Comparison of ENCODE assay signal across 7 mouse cellular contexts in the genomic region with DNA sequence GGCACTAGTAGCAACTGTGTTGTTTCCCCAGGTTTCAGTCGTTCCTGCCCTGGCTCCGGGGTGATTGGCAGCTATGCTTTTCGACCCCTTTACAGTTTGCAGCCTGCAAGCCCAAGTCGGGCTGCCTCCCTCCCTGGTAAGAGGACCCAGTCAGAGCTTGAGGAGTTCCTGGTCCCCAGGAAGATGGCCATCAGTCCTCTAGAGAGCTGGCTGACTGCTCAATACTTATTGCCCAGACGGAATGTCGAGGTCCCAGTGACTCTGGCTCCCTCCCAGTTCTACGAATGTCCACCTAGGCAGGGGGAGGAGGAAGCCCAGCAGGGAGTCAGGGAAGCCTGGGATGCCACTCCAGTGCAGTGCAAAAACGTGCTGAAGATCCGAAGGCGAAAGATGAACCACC. TPM values are rescaled to one million over a fixed set of nuclear protein-coding genes. Genes with fewer than 3 reads are reported as not detected.
DNase-seq lines count a peak whose midpoint lies in the region; ATAC-seq and TF ChIP-seq lines count a peak whose summit lies in the region.

No protein-coding gene starts in this region.

- TF ChIP-seq POLR2A in liver, adult 2 months (IDR thresholded peaks at IDR 0.05; ENCODE audit: extremely low read depth, insufficient read depth, low read length): no peak

- H3K9ac ChIP-seq in liver, adult 2 months (ENCODE audit: low read depth, low read length): peak overlapping the region; percentile 94
- peak overlapping the region; percentile 87 for H3K9ac ChIP-seq in embryonic facial prominence, embryonic 14.5 days (ENCODE audit: low read depth, low read length)
- peak overlapping the region; percentile 77 for H3K9ac ChIP-seq in intestine, embryonic 14.5 days (ENCODE audit: low read length)
- H3K9ac ChIP-seq in neural tube, embryonic 13.5 days: peak overlapping the region; percentile 92

- TF ChIP-seq CTCF in liver, adult 2 months (IDR thresholded peaks at IDR 0.05; ENCODE audit: low read depth, low read length): no peak

- peaks cover 8% of the 10 kb centered on the region; the same call in 1 of the 2 replicates for H3K79me2 ChIP-seq in liver, adult 2 months (ENCODE audit: control insufficient read depth, insufficient read depth, low read length)

- peaks cover 18% of the 10 kb centered on the region for H3K4me1 ChIP-seq in liver, adult 2 months (ENCODE audit: control insufficient read depth, insufficient read depth, low read length)
- H3K4me1 ChIP-seq in embryonic facial prominence, embryonic 14.5 days (ENCODE audit: control insufficient read depth, insufficient read depth, low read length): peaks cover 15% of the 10 kb centered on the region
- H3K4me1 ChIP-seq in intestine, embryonic 14.5 days (replicated peaks; ENCODE audit: control insufficient read depth, insufficient read depth, low read length): peaks cover 21% of the 10 kb centered on the region
- H3K4me1 ChIP-seq in neural tube, embryonic 13.5 days (replicated peaks): peaks cover 33% of the 10 kb centered on the region

- peak overlapping the region; percentile 76 for H3K27ac ChIP-seq in liver, adult 2 months (replicated peaks; ENCODE audit: insufficient read depth, low read depth, low read length)
- no peak overlapping the region for H3K27ac ChIP-seq in embryonic facial prominence, embryonic 14.5 days (replicated peaks; ENCODE audit: low read depth, low read length)
- no peak overlapping the region for H3K27ac ChIP-seq in intestine, embryonic 14.5 days (ENCODE audit: low read depth)
- H3K27ac ChIP-seq in neural tube, embryonic 13.5 days (replicated peaks): peak overlapping the region; percentile 85; the same call in 1 of the 2 replicates

- no peak for DNase-seq in liver, adult 2 months (ENCODE audit: extremely low read depth, low read depth, low spot score)
- DNase-seq in liver: no peak
- DNase-seq in embryonic facial prominence, embryonic 14.5 days (ENCODE audit: low spot score): no peak
- no peak for DNase-seq in intestine, embryonic 14.5 days (ENCODE audit: low spot score)
- DNase-seq in urinary bladder, postnatal 14 days (ENCODE audit: low spot score): no peak
- no peak for DNase-seq in embryo, embryonic 10.5 days (ENCODE audit: low spot score)

- 30% methylated on average over 10 of the region's 10 CpGs for WGBS in liver, adult 2 months
- 57% methylated on average over 10 of the region's 10 CpGs for WGBS in embryonic facial prominence, embryonic 14.5 days
- 61% methylated on average over 10 of the region's 10 CpGs for WGBS in intestine, embryonic 14.5 days
- 54% methylated on average over 10 of the region's 10 CpGs for WGBS in neural tube, embryonic 13.5 days

- H3K4me2 ChIP-seq in embryonic facial prominence, embryonic 14.5 days (ENCODE audit: low read depth, low read length): peak overlapping the region; percentile 88
- peak overlapping the region; percentile 95 for H3K4me2 ChIP-seq in intestine, embryonic 14.5 days (ENCODE audit: low read length)
- H3K4me2 ChIP-seq in neural tube, embryonic 13.5 days: peak overlapping the region; percentile 100

- peak overlapping the region; percentile 92 for H3K4me3 ChIP-seq in liver, adult 2 months (ENCODE audit: insufficient read depth, low read depth, low read length)
- H3K4me3 ChIP-seq in embryonic facial prominence, embryonic 14.5 days (ENCODE audit: low read depth, low read length): peak overlapping the region; percentile 90
- peak overlapping the region; percentile 87 for H3K4me3 ChIP-seq in intestine, embryonic 14.5 days (ENCODE audit: low read depth, low read length)
- peak overlapping the region; percentile 94 for H3K4me3 ChIP-seq in neural tube, embryonic 13.5 days

- H3K36me3 ChIP-seq in liver, adult 2 months (ENCODE audit: control insufficient read depth, insufficient read depth, low read length): peaks cover 5% of the 10 kb centered on the region
- H3K36me3 ChIP-seq in embryonic facial prominence, embryonic 14.5 days (ENCODE audit: control insufficient read depth, insufficient read depth, low read length): peaks cover 22% of the 10 kb centered on the region
- peaks cover 14% of the 10 kb centered on the region for H3K36me3 ChIP-seq in intestine, embryonic 14.5 days (ENCODE audit: control insufficient read depth, insufficient read depth, low read length)
- H3K36me3 ChIP-seq in neural tube, embryonic 13.5 days: peaks cover 23% of the 10 kb centered on the region

- ATAC-seq in embryonic facial prominence, embryonic 14.5 days (ENCODE audit: low read depth): no peak
- ATAC-seq in intestine, embryonic 14.5 days (replicated peaks; ENCODE audit: low FRiP score, low TSS enrichment, low read depth): no peak
- no peak for ATAC-seq in neural tube, embryonic 13.5 days (ENCODE audit: low read depth)

- H3K27me3 ChIP-seq in liver, adult 2 months (ENCODE audit: control insufficient read depth, insufficient read depth, low read length): no peaks in the 10 kb centered on the region
- H3K27me3 ChIP-seq in embryonic facial prominence, embryonic 14.5 days (replicated peaks; ENCODE audit: control insufficient read depth, insufficient read depth, low read length): no peaks in the 10 kb centered on the region
- H3K27me3 ChIP-seq in intestine, embryonic 14.5 days (replicated peaks; ENCODE audit: control insufficient read depth, insufficient read depth, low read length): no peaks in the 10 kb centered on the region
- H3K27me3 ChIP-seq in neural tube, embryonic 13.5 days: no peaks in the 10 kb centered on the region

- H3K9me3 ChIP-seq in embryonic facial prominence, embryonic 14.5 days (ENCODE audit: control insufficient read depth, low read length): no peaks in the 10 kb centered on the region
- H3K9me3 ChIP-seq in intestine, embryonic 14.5 days (ENCODE audit: control insufficient read depth, low read length): no peaks in the 10 kb centered on the region
- H3K9me3 ChIP-seq in neural tube, embryonic 13.5 days: no peaks in the 10 kb centered on the region

RNA-seq across cellular contexts. Expression of gene Aurkaip1, which starts 1.2 kb away (rescaled TPM):
- 140 and 151 TPM in 2 replicates for total RNA-seq in liver, adult 2 months (2014; rRNA removed)
- polyA plus RNA-seq in liver, adult 2 months (2012; rRNA removed): 141 and 154 TPM in 2 replicates
- polyA plus RNA-seq in embryonic facial prominence, embryonic 14.5 days (2014; fragmentation: Nextera tagmentation; extraction: Ambion mirVana): 126 and 129 TPM in 2 replicates
- 133 and 151 TPM in 2 replicates for polyA plus RNA-seq in intestine, embryonic 14.5 days (2014; fragmentation: Nextera tagmentation; extraction: Ambion mirVana)
- polyA plus RNA-seq in neural tube, embryonic 13.5 days (2015; fragmentation: Nextera tagmentation; extraction: Ambion mirVana): 139 and 145 TPM in 2 replicates

RNA-seq across cellular contexts. Expression of gene Mxra8, which starts 7.2 kb away (rescaled TPM):
- 7.5 and 8.8 TPM in 2 replicates for total RNA-seq in liver, adult 2 months (2014; rRNA removed)
- polyA plus RNA-seq in liver, adult 2 months (2012; rRNA removed): 15.4 and 17.2 TPM in 2 replicates
- polyA plus RNA-seq in embryonic facial prominence, embryonic 14.5 days (2014; fragmentation: Nextera tagmentation; extraction: Ambion mirVana): 138 and 142 TPM in 2 replicates
- 60.0 and 73.3 TPM in 2 replicates for polyA plus RNA-seq in intestine, embryonic 14.5 days (2014; fragmentation: Nextera tagmentation; extraction: Ambion mirVana)
- polyA plus RNA-seq in neural tube, embryonic 13.5 days (2015; fragmentation: Nextera tagmentation; extraction: Ambion mirVana): 29.3 and 33.9 TPM in 2 replicates

RNA-seq across cellular contexts. Expression of gene Dvl1, which starts 14.9 kb away (rescaled TPM):
- total RNA-seq in liver, adult 2 months (2014; rRNA removed): 40.5 and 44.6 TPM in 2 replicates
- 101 and 162 TPM in 2 replicates for polyA plus RNA-seq in liver, adult 2 months (2012; rRNA removed)
- 9.7 and 12.0 TPM in 2 replicates for polyA plus RNA-seq in embryonic facial prominence, embryonic 14.5 days (2014; fragmentation: Nextera tagmentation; extraction: Ambion mirVana)
- polyA plus RNA-seq in intestine, embryonic 14.5 days (2014; fragmentation: Nextera tagmentation; extraction: Ambion mirVana): 7.3 and 7.8 TPM in 2 replicates
- polyA plus RNA-seq in neural tube, embryonic 13.5 days (2015; fragmentation: Nextera tagmentation; extraction: Ambion mirVana): 8.6 and 14.6 TPM in 2 replicates

RNA-seq across cellular contexts. Expression of gene Ccnl2, which starts 20.0 kb away (rescaled TPM):
- total RNA-seq in liver, adult 2 months (2014; rRNA removed): 54.9 and 56.1 TPM in 2 replicates
- polyA plus RNA-seq in liver, adult 2 months (2012; rRNA removed): 33.9 and 61.8 TPM in 2 replicates
- polyA plus RNA-seq in embryonic facial prominence, embryonic 14.5 days (2014; fragmentation: Nextera tagmentation; extraction: Ambion mirVana): 163 and 175 TPM in 2 replicates
- 161 and 192 TPM in 2 replicates for polyA plus RNA-seq in intestine, embryonic 14.5 days (2014; fragmentation: Nextera tagmentation; extraction: Ambion mirVana)
- 155 and 185 TPM in 2 replicates for polyA plus RNA-seq in neural tube, embryonic 13.5 days (2015; fragmentation: Nextera tagmentation; extraction: Ambion mirVana)

RNA-seq across cellular contexts. Expression of gene Mrpl20, which starts 29.6 kb away (rescaled TPM):
- total RNA-seq in liver, adult 2 months (2014; rRNA removed): 72.4 and 73.0 TPM in 2 replicates
- 29.7 and 37.4 TPM in 2 replicates for polyA plus RNA-seq in liver, adult 2 months (2012; rRNA removed)
- polyA plus RNA-seq in embryonic facial prominence, embryonic 14.5 days (2014; fragmentation: Nextera tagmentation; extraction: Ambion mirVana): 199 and 219 TPM in 2 replicates
- 237 and 246 TPM in 2 replicates for polyA plus RNA-seq in intestine, embryonic 14.5 days (2014; fragmentation: Nextera tagmentation; extraction: Ambion mirVana)
- 249 and 265 TPM in 2 replicates for polyA plus RNA-seq in neural tube, embryonic 13.5 days (2015; fragmentation: Nextera tagmentation; extraction: Ambion mirVana)

Comparison
In these comparisons a context has a peak if more than half of its experiments do, and no peak if none do; other contexts are left out.
1. H3K27ac ChIP-seq: peak in liver, adult 2 months (single experiment) and neural tube, embryonic 13.5 days (single experiment); none in embryonic facial prominence, embryonic 14.5 days (single experiment) and intestine, embryonic 14.5 days (single experiment).
2. Peak in every context shown above with its lines, with median percentiles within 50 percentile points of each other: H3K4me3 ChIP-seq, H3K9ac ChIP-seq and H3K4me2 ChIP-seq.